Mouse (Mus musculus) neutrophil, adult 5-6 weeks (primary cell): ENCODE measurements around the gene Mis18bp1. TPM values are rescaled to one million over a fixed set of nuclear protein-coding genes. Genes with fewer than 3 reads are reported as not detected.

Experiments used
- total RNA-seq: library from RNA; stranded (forward); fragments of 200-1000 nt; gene quantifications from 2 replicates; pipeline ENCODE4 v1.2.3, GENCODE M21; 2017

The Mis18bp1 gene
- total RNA-seq, 1 experiment from 2014 or later, result 2.6 TPM

Other genes with a start within 250 kb of the Mis18bp1 start
- gene Klhl28, start 207.1 kb downstream of the Mis18bp1 start, total RNA-seq, result 36.1 and 39.7 TPM in 2 replicates
- gene Togaram1, start 206.8 kb downstream of the Mis18bp1 start, total RNA-seq, result 39.0 and 48.9 TPM in 2 replicates
- gene Prpf39, start 136.3 kb downstream of the Mis18bp1 start, total RNA-seq, result 143 and 147 TPM in 2 replicates
- 100 and 114 TPM in 2 replicates for gene Fkbp3, start 98.6 kb downstream of the Mis18bp1 start, total RNA-seq
- 21.9 and 34.6 TPM in 2 replicates for gene Fancm, start 97.0 kb downstream of the Mis18bp1 start, total RNA-seq
- 0.12 TPM in 1 of 2 replicates, not detected in the other for gene Wdr20rt, start 52.9 kb upstream of the Mis18bp1 start, total RNA-seq